Mouse (Mus musculus) bone marrow, adult 2 months (tissue): ENCODE results near the gene Mgat1.

Experiments used
- CTCF ChIP-seq: fragments of 200-500 bp; IDR thresholded peaks from 2 replicates; pipeline ENCODE4 v1.5.1; 2011; ENCODE audit warnings: low read length, control low read depth; ENCODE audit not compliant: control insufficient read depth, insufficient read depth
- POLR2A ChIP-seq: fragments of 200-500 bp; IDR thresholded peaks from 2 replicates; pipeline ENCODE4 v1.6.1; 2011; ENCODE audit warnings: low read depth, mild to moderate bottlenecking, control low read depth, low read length, borderline replicate concordance; ENCODE audit not compliant: control insufficient read depth

- TF ChIP-seq CTCF (no peak), POLR2A (no peak)
Measured at GRCm38 (mm10) chr11:49252048-49252447, 8.1 kb downstream of the Mgat1 start.
